Mouse (Mus musculus): ENCODE data around the gene Eif3a. TPM values are rescaled to one million over a fixed set of nuclear protein-coding genes. Genes with fewer than 3 reads are reported as not detected.

Eif3a gene
- polyA plus RNA-seq, 1 experiment from 2014 or later: 209 TPM

- peak within 1 kb of the TSS; percentile 55 for H3K9ac ChIP-seq (ENCODE audit: low read depth, low read length)
- H3K4me3 ChIP-seq (ENCODE audit: low read length): peak within 1 kb of the TSS; percentile 79
- H3K4me1 ChIP-seq (ENCODE audit: control insufficient read depth, insufficient read depth, low read length): peaks cover 8% of the 10 kb centered on the region; the same call in 1 of the 2 replicates
- no peak within 1 kb of the TSS for H3K27ac ChIP-seq (ENCODE audit: low read depth, low read length)
- WGBS: under 1% methylated on average over 58 of the region's 58 CpGs
- no peaks in the 10 kb centered on the region for H3K9me3 ChIP-seq (ENCODE audit: control insufficient read depth, low read length)
- H3K27me3 ChIP-seq (ENCODE audit: control insufficient read depth, insufficient read depth, low read length): no peaks in the 10 kb centered on the region
- H3K36me3 ChIP-seq (ENCODE audit: control insufficient read depth, insufficient read depth, low read length): peaks cover 8% of the 10 kb centered on the region
- peak within 1 kb of the TSS; percentile 99 for H3K4me2 ChIP-seq (replicated peaks; ENCODE audit: low read depth, low read length)
- ATAC-seq (ENCODE audit: low FRiP score, low TSS enrichment): peak; percentile 95
Measured at GRCm38 (mm10) chr19:60755438-60756191, 34.8 kb downstream of the Eif3a start, which contains the start of gene Nanos1. TSS of gene Nanos1 (plus strand) at chr19:60755987.

- no peak overlapping the region for H3K4me2 ChIP-seq (replicated peaks; ENCODE audit: low read depth, low read length)
- no peaks in the 10 kb centered on the region for H3K4me1 ChIP-seq (ENCODE audit: control insufficient read depth, insufficient read depth, low read length)
- 78% methylated on average over 1 of the region's 1 CpGs for WGBS
- no peak overlapping the region for H3K4me3 ChIP-seq (ENCODE audit: low read length)
- H3K9me3 ChIP-seq (ENCODE audit: control insufficient read depth, low read length): no peaks in the 10 kb centered on the region
- H3K27ac ChIP-seq (ENCODE audit: low read depth, low read length): no peak overlapping the region
- no peak overlapping the region for H3K9ac ChIP-seq (ENCODE audit: low read depth, low read length)
- no peak for ATAC-seq (ENCODE audit: low FRiP score, low TSS enrichment)
- H3K27me3 ChIP-seq (ENCODE audit: control insufficient read depth, insufficient read depth, low read length): no peaks in the 10 kb centered on the region
- no peaks in the 10 kb centered on the region for H3K36me3 ChIP-seq (ENCODE audit: control insufficient read depth, insufficient read depth, low read length)
Measured at GRCm38 (mm10) chr19:60747801-60748200, 42.7 kb downstream of the Eif3a start.

GRCm38 (mm10) chr19:60743767-60744547, 46.5 kb downstream of the Eif3a start:
- Histone ChIP-seq H3K27me3 (ENCODE audit: control insufficient read depth, insufficient read depth, low read length) (no peaks in the 10 kb centered on the region), H3K36me3 (ENCODE audit: control insufficient read depth, insufficient read depth, low read length) (no peaks in the 10 kb centered on the region), H3K27ac (ENCODE audit: low read depth, low read length) (no peak overlapping the region), H3K4me1 (ENCODE audit: control insufficient read depth, insufficient read depth, low read length) (no peaks in the 10 kb centered on the region), H3K4me3 (ENCODE audit: low read length) (no peak overlapping the region), H3K9ac (ENCODE audit: low read depth, low read length) (no peak overlapping the region), H3K4me2 (replicated peaks; ENCODE audit: low read depth, low read length) (no peak overlapping the region), H3K9me3 (ENCODE audit: control insufficient read depth, low read length) (no peaks in the 10 kb centered on the region)
- ATAC-seq (ENCODE audit: low FRiP score, low TSS enrichment): no peak
- 72% methylated on average over 5 of the region's 5 CpGs for WGBS

- no peaks in the 10 kb centered on the region for H3K4me1 ChIP-seq (ENCODE audit: control insufficient read depth, insufficient read depth, low read length)
- no peaks in the 10 kb centered on the region for H3K9me3 ChIP-seq (ENCODE audit: control insufficient read depth, low read length)
- H3K27ac ChIP-seq (ENCODE audit: low read depth, low read length): no peak overlapping the region
- no peak for ATAC-seq (ENCODE audit: low FRiP score, low TSS enrichment)
- no peaks in the 10 kb centered on the region for H3K27me3 ChIP-seq (ENCODE audit: control insufficient read depth, insufficient read depth, low read length)
- H3K9ac ChIP-seq (ENCODE audit: low read depth, low read length): no peak overlapping the region
- H3K4me2 ChIP-seq (replicated peaks; ENCODE audit: low read depth, low read length): no peak overlapping the region
- WGBS: 52% methylated on average over 1 of the region's 1 CpGs
- H3K4me3 ChIP-seq (ENCODE audit: low read length): no peak overlapping the region
- no peaks in the 10 kb centered on the region for H3K36me3 ChIP-seq (ENCODE audit: control insufficient read depth, insufficient read depth, low read length)
Measured at GRCm38 (mm10) chr19:60740560-60740959, 49.9 kb downstream of the Eif3a start.

GRCm38 (mm10) chr19:60731966-60732365, 58.5 kb downstream of the Eif3a start:
- Histone ChIP-seq H3K4me2 (replicated peaks; ENCODE audit: low read depth, low read length) (no peak overlapping the region), H3K4me1 (ENCODE audit: control insufficient read depth, insufficient read depth, low read length) (no peaks in the 10 kb centered on the region), H3K9me3 (ENCODE audit: control insufficient read depth, low read length) (no peaks in the 10 kb centered on the region), H3K27ac (ENCODE audit: low read depth, low read length) (no peak overlapping the region), H3K36me3 (ENCODE audit: control insufficient read depth, insufficient read depth, low read length) (no peaks in the 10 kb centered on the region), H3K9ac (ENCODE audit: low read depth, low read length) (no peak overlapping the region), H3K27me3 (ENCODE audit: control insufficient read depth, insufficient read depth, low read length) (no peaks in the 10 kb centered on the region), H3K4me3 (ENCODE audit: low read length) (no peak overlapping the region)
- WGBS: 81% methylated on average over 1 of the region's 1 CpGs
- ATAC-seq (ENCODE audit: low FRiP score, low TSS enrichment): no peak

- H3K4me3 ChIP-seq (ENCODE audit: low read length): no peak overlapping the region
- H3K4me1 ChIP-seq (ENCODE audit: control insufficient read depth, insufficient read depth, low read length): no peaks in the 10 kb centered on the region
- 71% methylated on average over 1 of the region's 1 CpGs for WGBS
- no peaks in the 10 kb centered on the region for H3K36me3 ChIP-seq (ENCODE audit: control insufficient read depth, insufficient read depth, low read length)
- no peak overlapping the region for H3K27ac ChIP-seq (ENCODE audit: low read depth, low read length)
- H3K9me3 ChIP-seq (ENCODE audit: control insufficient read depth, low read length): no peaks in the 10 kb centered on the region
- H3K9ac ChIP-seq (ENCODE audit: low read depth, low read length): no peak overlapping the region
- no peaks in the 10 kb centered on the region for H3K27me3 ChIP-seq (ENCODE audit: control insufficient read depth, insufficient read depth, low read length)
- no peak overlapping the region for H3K4me2 ChIP-seq (replicated peaks; ENCODE audit: low read depth, low read length)
- no peak for ATAC-seq (ENCODE audit: low FRiP score, low TSS enrichment)
Measured at GRCm38 (mm10) chr19:60731299-60731698, 59.2 kb downstream of the Eif3a start.

- H3K27ac ChIP-seq (ENCODE audit: low read depth, low read length): no peak overlapping the region
- no peak overlapping the region for H3K4me2 ChIP-seq (replicated peaks; ENCODE audit: low read depth, low read length)
- no peaks in the 10 kb centered on the region for H3K9me3 ChIP-seq (ENCODE audit: control insufficient read depth, low read length)
- WGBS: 47% methylated on average over 2 of the region's 2 CpGs
- no peaks in the 10 kb centered on the region for H3K27me3 ChIP-seq (ENCODE audit: control insufficient read depth, insufficient read depth, low read length)
- no peak overlapping the region for H3K4me3 ChIP-seq (ENCODE audit: low read length)
- H3K9ac ChIP-seq (ENCODE audit: low read depth, low read length): no peak overlapping the region
- ATAC-seq (ENCODE audit: low FRiP score, low TSS enrichment): no peak
- no peaks in the 10 kb centered on the region for H3K4me1 ChIP-seq (ENCODE audit: control insufficient read depth, insufficient read depth, low read length)
- no peaks in the 10 kb centered on the region for H3K36me3 ChIP-seq (ENCODE audit: control insufficient read depth, insufficient read depth, low read length)
Measured at GRCm38 (mm10) chr19:60730281-60730852, 60.1 kb downstream of the Eif3a start.

- no peak overlapping the region for H3K9ac ChIP-seq (ENCODE audit: low read depth, low read length)
- no peaks in the 10 kb centered on the region for H3K27me3 ChIP-seq (ENCODE audit: control insufficient read depth, insufficient read depth, low read length)
- no peak overlapping the region for H3K4me3 ChIP-seq (ENCODE audit: low read length)
- no peaks in the 10 kb centered on the region for H3K9me3 ChIP-seq (ENCODE audit: control insufficient read depth, low read length)
- H3K4me2 ChIP-seq (replicated peaks; ENCODE audit: low read depth, low read length): no peak overlapping the region
- WGBS: 89% methylated on average over 2 of the region's 2 CpGs
- no peak for ATAC-seq (ENCODE audit: low FRiP score, low TSS enrichment)
- H3K27ac ChIP-seq (ENCODE audit: low read depth, low read length): no peak overlapping the region
- H3K36me3 ChIP-seq (ENCODE audit: control insufficient read depth, insufficient read depth, low read length): no peaks in the 10 kb centered on the region
- H3K4me1 ChIP-seq (ENCODE audit: control insufficient read depth, insufficient read depth, low read length): no peaks in the 10 kb centered on the region
Measured at GRCm38 (mm10) chr19:60716381-60716780, 74.1 kb downstream of the Eif3a start.

- H3K27ac ChIP-seq (ENCODE audit: low read depth, low read length): no peak overlapping the region
- H3K9me3 ChIP-seq (ENCODE audit: control insufficient read depth, low read length): no peaks in the 10 kb centered on the region
- H3K9ac ChIP-seq (ENCODE audit: low read depth, low read length): no peak overlapping the region
- H3K4me3 ChIP-seq (ENCODE audit: low read length): no peak overlapping the region
- H3K36me3 ChIP-seq (ENCODE audit: control insufficient read depth, insufficient read depth, low read length): no peaks in the 10 kb centered on the region
- no peaks in the 10 kb centered on the region for H3K4me1 ChIP-seq (ENCODE audit: control insufficient read depth, insufficient read depth, low read length)
- H3K4me2 ChIP-seq (replicated peaks; ENCODE audit: low read depth, low read length): no peak overlapping the region
- H3K27me3 ChIP-seq (ENCODE audit: control insufficient read depth, insufficient read depth, low read length): no peaks in the 10 kb centered on the region
- WGBS: 88% methylated on average over 2 of the region's 2 CpGs
- ATAC-seq (ENCODE audit: low FRiP score, low TSS enrichment): no peak
Measured at GRCm38 (mm10) chr19:60712577-60712976, 77.9 kb downstream of the Eif3a start.

Data from kidney, embryonic 14.5 days (tissue).